Mouse (Mus musculus): ENCODE measurements around the gene Celsr2. TPM values are rescaled to one million over a fixed set of nuclear protein-coding genes. Genes with fewer than 3 reads are reported as not detected.
A peak's percentile ranks its signal among the peaks of the same experiment; 100 is the strongest.

Celsr2 gene
- polyA plus RNA-seq, 1 experiment from 2014 or later, result 2.7 TPM

DNA sequence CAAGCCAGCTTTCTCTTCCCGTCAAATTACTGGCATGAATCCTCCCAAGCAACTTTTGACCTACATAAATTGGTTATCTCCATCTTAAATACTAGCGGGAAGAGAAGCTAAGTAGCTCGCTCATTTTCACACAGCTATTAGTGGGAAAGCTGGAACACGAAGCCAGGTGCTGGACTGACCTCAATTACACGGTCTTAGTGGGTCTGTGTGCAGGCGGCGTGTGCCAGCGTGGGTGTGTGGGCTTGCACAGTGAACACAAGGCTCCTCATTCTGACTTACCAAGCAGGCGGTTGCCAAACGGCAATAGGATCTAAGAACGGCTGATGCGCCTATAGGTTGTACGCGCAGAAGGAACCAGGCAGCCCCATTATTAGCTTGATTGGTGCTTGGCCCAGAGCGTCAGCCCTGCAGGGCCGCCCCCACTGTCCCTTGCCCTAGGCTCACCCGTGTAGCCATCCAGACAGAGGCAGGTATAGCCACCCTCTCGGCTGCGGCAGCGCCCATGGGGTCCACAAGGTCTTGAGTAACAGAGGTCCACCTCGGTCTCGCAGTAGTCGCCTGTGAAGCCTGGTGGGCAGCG is 9.0 kb downstream of the Celsr2 start:
- no peak overlapping the region for H3K27ac ChIP-seq (ENCODE audit: low read length)

DNA sequence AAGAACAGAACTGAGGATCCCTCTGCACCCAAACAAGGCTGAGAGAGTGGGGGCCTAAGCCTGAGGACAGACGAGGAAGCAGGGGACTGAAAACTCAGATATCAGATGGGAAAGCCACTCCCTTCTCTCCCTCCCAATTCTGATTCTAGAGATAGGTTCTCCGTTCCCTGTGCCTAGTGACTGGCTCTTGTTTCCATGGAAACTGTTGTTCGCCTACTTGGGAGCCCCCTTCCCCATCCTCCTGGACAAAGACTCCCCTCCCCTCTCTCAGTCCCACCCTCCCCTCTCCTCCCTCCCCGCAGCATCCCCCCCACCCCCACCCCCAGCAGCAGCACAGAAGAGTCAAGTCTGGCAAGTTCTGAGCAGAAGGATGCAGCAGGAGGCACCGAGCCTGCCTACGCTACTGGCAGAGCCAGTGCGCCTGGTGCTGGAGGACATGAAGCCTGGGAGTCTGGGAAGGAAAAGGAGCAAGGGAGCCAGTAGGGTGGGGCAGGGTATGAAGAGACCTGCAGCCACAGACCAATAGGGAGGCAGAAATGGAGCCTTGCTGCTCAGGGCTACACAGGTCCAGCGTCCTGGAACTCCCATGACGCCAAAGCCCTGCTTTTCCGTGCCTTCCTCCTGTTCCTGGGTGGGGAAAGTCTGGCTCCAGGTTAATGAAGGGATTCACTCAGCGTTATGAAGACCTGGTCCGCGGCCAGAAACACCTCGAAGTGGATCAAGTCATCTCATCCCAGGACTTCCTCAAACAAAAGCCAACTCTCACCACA is 9.6 kb downstream of the Celsr2 start:
- no peak for ATAC-seq (replicated peaks; ENCODE audit: extremely low read depth, insufficient read depth, low FRiP score)
- H3K4me3 ChIP-seq (ENCODE audit: low read length), result no peak overlapping the region
- no peak overlapping the region for H3K27ac ChIP-seq (ENCODE audit: low read length)
- no peaks in the 10 kb centered on the region for H3K36me3 ChIP-seq (ENCODE audit: control insufficient read depth, insufficient read depth)
- H3K9ac ChIP-seq (ENCODE audit: low read length), result no peak overlapping the region
- H3K27me3 ChIP-seq (ENCODE audit: control insufficient read depth, insufficient read depth, low read length), result no peaks in the 10 kb centered on the region
- no peaks in the 10 kb centered on the region for H3K9me3 ChIP-seq (replicated peaks; ENCODE audit: control insufficient read depth, low read length)
- H3K4me2 ChIP-seq (ENCODE audit: low read depth, low read length), result no peak overlapping the region
- 0 out of 2 replicates have a peak, but pooled peaks cover 2% of the 10 kb centered on the region for H3K4me1 ChIP-seq (ENCODE audit: control insufficient read depth, insufficient read depth, low read length)
- 48% methylated on average over 14 of the region's 14 CpGs for WGBS

More for the DNA sequence above, 9.0 kb downstream of the Celsr2 start:
- Histone ChIP-seq H3K4me3 (ENCODE audit: low read length) (no peak overlapping the region), H3K27me3 (ENCODE audit: control insufficient read depth, insufficient read depth, low read length) (no peaks in the 10 kb centered on the region), H3K9ac (ENCODE audit: low read length) (no peak overlapping the region), H3K36me3 (ENCODE audit: control insufficient read depth, insufficient read depth) (no peaks in the 10 kb centered on the region), H3K9me3 (replicated peaks; ENCODE audit: control insufficient read depth, low read length) (no peaks in the 10 kb centered on the region), H3K4me1 (ENCODE audit: control insufficient read depth, insufficient read depth, low read length) (0 out of 2 replicates have a peak, but pooled peaks cover 2% of the 10 kb centered on the region), H3K4me2 (ENCODE audit: low read depth, low read length) (no peak overlapping the region)
- 88% methylated on average over 24 of the region's 24 CpGs for WGBS
- no peak for ATAC-seq (replicated peaks; ENCODE audit: extremely low read depth, insufficient read depth, low FRiP score)

DNA sequence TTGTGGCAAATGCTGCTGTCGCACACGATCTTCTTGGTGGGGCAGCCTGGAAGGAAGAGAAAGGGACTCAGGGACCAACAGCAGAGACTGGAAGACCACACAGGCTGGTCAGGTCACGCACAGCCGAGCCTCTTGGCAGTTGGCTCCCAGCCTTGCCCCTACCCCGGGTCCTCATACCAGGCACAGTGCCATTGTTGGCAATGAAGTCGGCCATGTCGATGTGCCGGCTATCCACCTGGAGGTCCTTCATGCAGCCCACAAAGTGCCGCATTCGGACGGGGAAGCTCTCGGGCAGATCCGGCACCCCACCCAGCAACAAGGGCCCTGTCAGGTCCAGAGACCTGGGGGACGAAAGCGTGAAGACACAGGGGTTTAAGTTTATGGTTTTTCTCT is 12.8 kb downstream of the Celsr2 start:
- H3K27ac ChIP-seq (ENCODE audit: low read length), result no peak overlapping the region
- 0 out of 2 replicates have a peak, but pooled peaks cover 2% of the 10 kb centered on the region for H3K4me1 ChIP-seq (ENCODE audit: control insufficient read depth, insufficient read depth, low read length)
- H3K4me2 ChIP-seq (ENCODE audit: low read depth, low read length), result no peak overlapping the region
- H3K36me3 ChIP-seq (ENCODE audit: control insufficient read depth, insufficient read depth), result no peaks in the 10 kb centered on the region
- no peak for ATAC-seq (replicated peaks; ENCODE audit: extremely low read depth, insufficient read depth, low FRiP score)
- no peak overlapping the region for H3K9ac ChIP-seq (ENCODE audit: low read length)
- no peak overlapping the region for H3K4me3 ChIP-seq (ENCODE audit: low read length)
- no peaks in the 10 kb centered on the region for H3K9me3 ChIP-seq (replicated peaks; ENCODE audit: control insufficient read depth, low read length)
- H3K27me3 ChIP-seq (ENCODE audit: control insufficient read depth, insufficient read depth, low read length), result no peaks in the 10 kb centered on the region
- WGBS, result 90% methylated on average over 15 of the region's 15 CpGs

DNA sequence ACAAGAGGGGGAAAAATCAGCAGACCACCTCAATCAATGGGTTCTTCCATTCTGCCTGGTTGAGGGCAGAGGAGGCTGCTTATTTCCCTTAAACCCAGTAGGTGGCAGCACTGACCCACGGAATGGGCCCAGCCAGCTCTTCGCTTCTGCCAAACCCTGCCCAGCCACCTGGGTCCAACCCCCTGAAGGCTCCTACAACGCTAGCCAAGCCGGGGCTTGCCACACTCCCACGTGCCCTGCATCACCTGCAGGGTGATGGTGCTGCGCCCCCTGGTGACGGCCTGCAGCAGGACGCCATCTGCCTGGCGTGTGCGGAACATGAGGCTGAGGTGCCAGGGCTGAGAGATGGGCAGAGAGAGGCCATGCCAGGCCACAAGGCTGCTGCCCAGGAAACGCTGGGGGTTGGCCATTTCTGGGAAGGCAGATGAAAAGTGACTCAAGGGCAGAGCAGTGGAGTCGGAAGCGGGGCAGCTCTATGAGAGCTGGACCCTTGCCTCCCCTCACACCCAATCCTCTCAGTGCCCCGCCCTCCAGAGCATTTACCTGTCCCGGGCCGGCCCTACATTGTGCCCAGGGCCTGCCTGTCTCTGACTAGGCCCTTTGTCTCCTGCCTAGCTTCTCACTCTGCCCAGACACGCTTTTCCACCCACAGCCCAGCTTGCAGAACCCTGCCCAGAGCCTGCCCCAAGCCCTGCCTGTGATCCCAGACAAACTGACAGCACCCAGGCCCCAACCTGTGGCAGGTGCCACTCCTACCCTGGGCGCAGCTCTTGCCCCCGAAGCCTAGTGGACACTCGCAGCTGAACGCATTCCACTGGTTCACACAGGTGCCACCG is 13.4 kb downstream of the Celsr2 start:
- H3K4me3 ChIP-seq (ENCODE audit: low read length), result no peak overlapping the region
- no peaks in the 10 kb centered on the region for H3K27me3 ChIP-seq (ENCODE audit: control insufficient read depth, insufficient read depth, low read length)
- no peaks in the 10 kb centered on the region for H3K36me3 ChIP-seq (ENCODE audit: control insufficient read depth, insufficient read depth)
- no peak overlapping the region for H3K27ac ChIP-seq (ENCODE audit: low read length)
- WGBS, result 34% methylated on average over 22 of the region's 22 CpGs
- H3K4me2 ChIP-seq (ENCODE audit: low read depth, low read length), result peak overlapping the region; percentile 48
- peak; percentile 93 for ATAC-seq (replicated peaks; ENCODE audit: extremely low read depth, insufficient read depth, low FRiP score)
- no peaks in the 10 kb centered on the region for H3K9me3 ChIP-seq (replicated peaks; ENCODE audit: control insufficient read depth, low read length)
- 0 out of 2 replicates have a peak, but pooled peaks cover 2% of the 10 kb centered on the region for H3K4me1 ChIP-seq (ENCODE audit: control insufficient read depth, insufficient read depth, low read length)
- H3K9ac ChIP-seq (ENCODE audit: low read length), result 0 out of 2 replicates have a peak overlapping the region, but pooled peaks have one; percentile 45

DNA sequence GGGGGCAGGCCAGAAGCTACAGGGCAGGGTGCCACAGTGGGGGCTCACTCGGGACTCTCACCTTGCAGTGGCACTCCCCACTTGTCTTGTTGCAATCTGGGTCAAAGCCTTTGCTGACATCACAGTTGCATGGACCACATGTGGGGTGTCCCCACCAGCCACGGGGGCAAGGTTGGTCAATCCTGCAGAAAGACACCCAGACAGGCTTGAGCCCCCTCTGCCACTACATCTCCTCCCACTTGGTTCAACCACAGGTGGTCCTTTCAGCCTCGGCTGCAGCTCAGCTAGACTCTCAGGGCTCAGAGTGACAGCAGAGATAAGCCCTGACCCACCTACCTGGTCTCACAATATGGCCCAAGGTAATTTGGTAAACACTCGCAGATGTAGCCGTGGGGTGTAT is 14.9 kb downstream of the Celsr2 start:
- H3K4me1 ChIP-seq (ENCODE audit: control insufficient read depth, insufficient read depth, low read length), result 0 out of 2 replicates have a peak, but pooled peaks cover 2% of the 10 kb centered on the region
- no peaks in the 10 kb centered on the region for H3K9me3 ChIP-seq (replicated peaks; ENCODE audit: control insufficient read depth, low read length)
- no peak for ATAC-seq (replicated peaks; ENCODE audit: extremely low read depth, insufficient read depth, low FRiP score)
- no peak overlapping the region for H3K9ac ChIP-seq (ENCODE audit: low read length)
- no peak overlapping the region for H3K27ac ChIP-seq (ENCODE audit: low read length)
- no peaks in the 10 kb centered on the region for H3K27me3 ChIP-seq (ENCODE audit: control insufficient read depth, insufficient read depth, low read length)
- H3K36me3 ChIP-seq (ENCODE audit: control insufficient read depth, insufficient read depth), result no peaks in the 10 kb centered on the region
- 67% methylated on average over 5 of the region's 5 CpGs for WGBS
- H3K4me2 ChIP-seq (ENCODE audit: low read depth, low read length), result no peak overlapping the region
- H3K4me3 ChIP-seq (ENCODE audit: low read length), result no peak overlapping the region

DNA sequence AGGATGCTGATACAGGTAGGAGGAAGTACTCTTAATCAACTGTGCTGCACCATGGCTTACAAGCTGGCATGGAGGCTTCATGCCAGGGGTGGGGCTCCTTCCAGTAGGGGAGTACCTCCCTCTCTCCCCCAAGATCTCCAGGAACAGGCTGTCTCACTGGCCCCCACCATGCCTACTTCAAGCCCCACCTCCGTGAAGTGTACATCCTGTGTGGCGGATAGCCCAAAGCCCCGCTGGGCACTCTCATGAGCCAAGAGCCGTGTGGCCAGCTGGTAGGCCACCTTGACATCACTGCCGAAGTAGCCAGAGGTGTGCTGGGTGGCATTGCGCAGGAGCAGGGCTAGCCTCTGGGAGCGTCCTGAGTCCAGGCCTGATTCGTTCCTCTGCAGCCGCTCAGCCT is 17.1 kb downstream of the Celsr2 start:
- H3K9me3 ChIP-seq (replicated peaks; ENCODE audit: control insufficient read depth, low read length), result no peaks in the 10 kb centered on the region
- no peak overlapping the region for H3K4me3 ChIP-seq (ENCODE audit: low read length)
- H3K36me3 ChIP-seq (ENCODE audit: control insufficient read depth, insufficient read depth), result no peaks in the 10 kb centered on the region
- 85% methylated on average over 9 of the region's 9 CpGs for WGBS
- no peak overlapping the region for H3K4me2 ChIP-seq (ENCODE audit: low read depth, low read length)
- ATAC-seq (replicated peaks; ENCODE audit: extremely low read depth, insufficient read depth, low FRiP score), result no peak
- H3K4me1 ChIP-seq (ENCODE audit: control insufficient read depth, insufficient read depth, low read length), result 0 out of 2 replicates have a peak, but pooled peaks cover 2% of the 10 kb centered on the region
- no peaks in the 10 kb centered on the region for H3K27me3 ChIP-seq (ENCODE audit: control insufficient read depth, insufficient read depth, low read length)
- no peak overlapping the region for H3K27ac ChIP-seq (ENCODE audit: low read length)
- H3K9ac ChIP-seq (ENCODE audit: low read length), result no peak overlapping the region

DNA sequence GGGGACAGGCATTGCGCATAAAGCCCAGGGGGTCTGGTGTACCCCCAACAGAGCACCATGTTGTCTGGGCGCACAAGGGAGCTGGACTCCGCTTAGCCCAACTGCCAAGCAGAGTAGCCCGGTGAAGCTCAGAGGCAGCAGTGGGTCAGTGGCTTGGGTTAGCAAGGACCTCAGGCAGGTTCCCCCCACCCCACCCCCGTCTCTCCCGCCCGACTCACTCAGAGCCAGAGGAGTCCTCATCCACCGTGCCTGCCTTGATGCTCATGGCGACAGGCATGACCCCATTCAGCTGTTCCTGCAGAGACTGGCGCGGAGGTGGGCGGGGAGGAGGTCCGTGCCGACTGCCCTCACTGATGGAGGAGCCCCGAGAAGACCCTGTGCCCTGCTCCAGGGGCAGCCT is 22.6 kb downstream of the Celsr2 start:
- 51% methylated on average over 15 of the region's 15 CpGs for WGBS
- H3K27ac ChIP-seq (ENCODE audit: low read length), result no peak overlapping the region

DNA sequence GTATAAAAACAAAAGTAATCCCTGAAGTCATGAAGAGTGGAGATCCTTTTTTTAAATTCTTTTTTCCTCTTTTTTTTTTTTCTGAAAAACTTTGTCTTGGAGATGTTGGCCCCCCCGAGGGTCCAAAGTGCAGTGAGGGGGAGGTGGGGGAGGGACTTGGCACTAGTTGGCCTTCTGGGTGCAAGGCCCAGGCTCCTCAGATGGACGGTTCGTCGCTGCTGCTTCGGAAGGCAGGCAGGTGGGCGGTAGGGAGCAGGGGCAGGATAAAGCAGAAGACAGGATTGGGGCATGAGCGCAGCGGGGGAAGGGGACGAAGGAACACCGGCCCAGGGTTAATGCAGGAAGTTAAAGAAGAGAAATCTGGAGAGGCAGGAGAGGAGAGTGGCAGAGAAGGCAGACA is 23.1 kb downstream of the Celsr2 start:
- no peak for ATAC-seq (replicated peaks; ENCODE audit: extremely low read depth, insufficient read depth, low FRiP score)

More for the DNA sequence above, 22.6 kb downstream of the Celsr2 start:
- Histone ChIP-seq H3K4me2 (ENCODE audit: low read depth, low read length) (0 out of 2 replicates have a peak overlapping the region, but pooled peaks have one; percentile 11), H3K9ac (ENCODE audit: low read length) (no peak overlapping the region), H3K27me3 (ENCODE audit: control insufficient read depth, insufficient read depth, low read length) (no peaks in the 10 kb centered on the region), H3K36me3 (ENCODE audit: control insufficient read depth, insufficient read depth) (no peaks in the 10 kb centered on the region), H3K4me1 (ENCODE audit: control insufficient read depth, insufficient read depth, low read length) (0 out of 2 replicates have a peak, but pooled peaks cover 4% of the 10 kb centered on the region), H3K9me3 (replicated peaks; ENCODE audit: control insufficient read depth, low read length) (no peaks in the 10 kb centered on the region), H3K4me3 (ENCODE audit: low read length) (no peak overlapping the region)
- no peak for ATAC-seq (replicated peaks; ENCODE audit: extremely low read depth, insufficient read depth, low FRiP score)

More for the DNA sequence above, 23.1 kb downstream of the Celsr2 start:
- Histone ChIP-seq H3K4me1 (ENCODE audit: control insufficient read depth, insufficient read depth, low read length) (0 out of 2 replicates have a peak, but pooled peaks cover 4% of the 10 kb centered on the region), H3K27me3 (ENCODE audit: control insufficient read depth, insufficient read depth, low read length) (no peaks in the 10 kb centered on the region), H3K9me3 (replicated peaks; ENCODE audit: control insufficient read depth, low read length) (no peaks in the 10 kb centered on the region), H3K36me3 (ENCODE audit: control insufficient read depth, insufficient read depth) (no peaks in the 10 kb centered on the region), H3K4me2 (ENCODE audit: low read depth, low read length) (0 out of 2 replicates have a peak overlapping the region, but pooled peaks have one; percentile 11), H3K9ac (ENCODE audit: low read length) (no peak overlapping the region), H3K4me3 (ENCODE audit: low read length) (no peak overlapping the region), H3K27ac (ENCODE audit: low read length) (no peak overlapping the region)
- 22% methylated on average over 10 of the region's 10 CpGs for WGBS
